Mouse (Mus musculus): ENCODE measurements at regions not wholly inside any gene's neighbourhood (a gene's known extent, or its start where the extent isn't known, plus 50 kb on each side); places are given as distances from the start of the nearest gene placed in this dataset.
A peak's percentile ranks its signal among the peaks of the same experiment; 100 is the strongest.

GRCm38 (mm10) chr8:8871938-8872337 lies 181.6 kb upstream of the Arglu1 start:
- Histone ChIP-seq H3K27ac (replicated peaks) (no peak overlapping the region), H3K27me3 (replicated peaks; ENCODE audit: low read depth, poor library complexity, severe bottlenecking) (peaks cover 39% of the 10 kb centered on the region), H3K36me3 (replicated peaks) (no peaks in the 10 kb centered on the region), H3K4me3 (no peak overlapping the region), H3K4me1 (peaks cover 41% of the 10 kb centered on the region), H3K9me3 (no peaks in the 10 kb centered on the region)
- WGBS = 49% methylated on average over 3 of the region's 3 CpGs
- DNase-seq (ENCODE audit: low spot score) = no peak

- Histone ChIP-seq H3K4me3 (no peak overlapping the region), H3K36me3 (replicated peaks) (no peaks in the 10 kb centered on the region), H3K27me3 (replicated peaks; ENCODE audit: low read depth, poor library complexity, severe bottlenecking) (peaks cover 40% of the 10 kb centered on the region), H3K27ac (replicated peaks) (no peak overlapping the region), H3K4me1 (peaks cover 36% of the 10 kb centered on the region), H3K9me3 (no peaks in the 10 kb centered on the region)
- 58% methylated on average over 8 of the region's 8 CpGs for WGBS
- DNase-seq (ENCODE audit: low spot score) = no peak
Observed at GRCm38 (mm10) chr8:8871039-8871438, 180.7 kb upstream of the Arglu1 start.

DNA sequence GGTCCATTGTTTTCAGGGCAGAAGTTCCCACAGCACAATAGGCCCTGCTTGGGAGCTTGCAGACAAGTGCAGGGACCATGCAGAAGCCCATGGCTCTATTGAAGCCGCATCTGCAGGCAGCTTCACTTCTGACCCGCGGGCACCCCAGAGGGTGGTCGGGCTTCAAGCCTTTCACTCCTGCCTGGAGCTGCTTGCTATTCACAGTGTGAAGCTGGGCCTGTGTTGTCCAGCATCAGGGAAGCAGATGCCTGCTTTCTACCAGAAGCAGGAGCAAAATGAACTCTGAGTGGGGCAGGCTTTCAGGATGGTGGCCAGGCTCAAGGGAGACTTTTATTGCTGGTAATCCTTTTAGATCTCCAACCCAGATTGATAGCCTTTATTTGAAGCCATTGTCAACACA lies 180.2 kb upstream of the Arglu1 start:
- Histone ChIP-seq H3K9me3 (no peaks in the 10 kb centered on the region), H3K4me1 (peaks cover 36% of the 10 kb centered on the region), H3K4me3 (no peak overlapping the region), H3K36me3 (replicated peaks) (no peaks in the 10 kb centered on the region), H3K27ac (replicated peaks) (peak overlapping the region; percentile 59; the same call in 1 of the 2 replicates), H3K27me3 (replicated peaks; ENCODE audit: low read depth, poor library complexity, severe bottlenecking) (peaks cover 40% of the 10 kb centered on the region)
- DNase-seq (ENCODE audit: low spot score) = peak; percentile 53
- 2% methylated on average over 4 of the region's 4 CpGs for WGBS

- Histone ChIP-seq H3K27me3 (replicated peaks; ENCODE audit: low read depth, poor library complexity, severe bottlenecking) (peaks cover 40% of the 10 kb centered on the region), H3K36me3 (replicated peaks) (no peaks in the 10 kb centered on the region), H3K9me3 (no peaks in the 10 kb centered on the region), H3K27ac (replicated peaks) (0 out of 2 replicates have a peak overlapping the region, but pooled peaks have one; percentile 19), H3K4me1 (peaks cover 36% of the 10 kb centered on the region), H3K4me3 (no peak overlapping the region)
- DNase-seq (ENCODE audit: low spot score) = no peak
- 60% methylated on average over 6 of the region's 6 CpGs for WGBS
Observed at GRCm38 (mm10) chr8:8869338-8869737, 179.0 kb upstream of the Arglu1 start.

DNA sequence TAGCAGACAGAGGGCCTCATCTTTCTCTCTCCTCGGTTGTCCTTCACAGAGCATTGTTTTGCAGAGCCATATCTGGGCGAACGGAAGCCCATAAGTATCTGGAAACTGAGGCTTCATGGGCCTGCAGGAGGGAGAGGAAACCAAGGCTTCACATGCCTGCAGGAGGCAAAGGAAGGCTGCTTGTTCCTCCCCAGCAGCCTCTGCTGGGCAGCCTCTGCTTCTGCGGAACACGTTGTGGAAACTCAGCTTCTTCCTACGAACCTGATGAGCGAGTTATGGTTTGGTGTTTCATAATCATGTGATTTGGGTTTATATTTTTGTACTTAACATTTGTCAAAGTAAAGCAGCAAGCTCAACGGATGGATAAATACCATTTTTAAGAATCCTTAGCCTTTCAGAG lies 177.6 kb upstream of the Arglu1 start:
- Histone ChIP-seq H3K27ac (replicated peaks) (no peak overlapping the region), H3K9me3 (no peaks in the 10 kb centered on the region), H3K27me3 (replicated peaks; ENCODE audit: low read depth, poor library complexity, severe bottlenecking) (peaks cover 29% of the 10 kb centered on the region), H3K4me1 (peaks cover 36% of the 10 kb centered on the region), H3K36me3 (replicated peaks) (no peaks in the 10 kb centered on the region), H3K4me3 (no peak overlapping the region)
- WGBS = 68% methylated on average over 8 of the region's 8 CpGs
- DNase-seq (ENCODE audit: low spot score) = no peak

GRCm38 (mm10) chr8:8867126-8867777 lies 176.9 kb upstream of the Arglu1 start:
- no peaks in the 10 kb centered on the region for H3K36me3 ChIP-seq (replicated peaks)
- DNase-seq (ENCODE audit: low spot score) = no peak
- peak overlapping the region; percentile 26; the same call in 1 of the 2 replicates for H3K27ac ChIP-seq (replicated peaks)
- no peak overlapping the region for H3K4me3 ChIP-seq
- 51% methylated on average over 9 of the region's 9 CpGs for WGBS
- peaks cover 36% of the 10 kb centered on the region for H3K4me1 ChIP-seq
- peaks cover 22% of the 10 kb centered on the region for H3K27me3 ChIP-seq (replicated peaks; ENCODE audit: low read depth, poor library complexity, severe bottlenecking)
- no peaks in the 10 kb centered on the region for H3K9me3 ChIP-seq

GRCm38 (mm10) chr8:8862767-8863166 lies 172.4 kb upstream of the Arglu1 start:
- Histone ChIP-seq H3K36me3 (replicated peaks) (no peaks in the 10 kb centered on the region), H3K27me3 (replicated peaks; ENCODE audit: low read depth, poor library complexity, severe bottlenecking) (peaks cover 4% of the 10 kb centered on the region; the same call in 1 of the 2 replicates), H3K4me3 (no peak overlapping the region), H3K4me1 (peaks cover 14% of the 10 kb centered on the region), H3K27ac (replicated peaks) (no peak overlapping the region), H3K9me3 (no peaks in the 10 kb centered on the region)
- 94% methylated on average over 6 of the region's 6 CpGs for WGBS
- no peak for DNase-seq (ENCODE audit: low spot score)

DNA sequence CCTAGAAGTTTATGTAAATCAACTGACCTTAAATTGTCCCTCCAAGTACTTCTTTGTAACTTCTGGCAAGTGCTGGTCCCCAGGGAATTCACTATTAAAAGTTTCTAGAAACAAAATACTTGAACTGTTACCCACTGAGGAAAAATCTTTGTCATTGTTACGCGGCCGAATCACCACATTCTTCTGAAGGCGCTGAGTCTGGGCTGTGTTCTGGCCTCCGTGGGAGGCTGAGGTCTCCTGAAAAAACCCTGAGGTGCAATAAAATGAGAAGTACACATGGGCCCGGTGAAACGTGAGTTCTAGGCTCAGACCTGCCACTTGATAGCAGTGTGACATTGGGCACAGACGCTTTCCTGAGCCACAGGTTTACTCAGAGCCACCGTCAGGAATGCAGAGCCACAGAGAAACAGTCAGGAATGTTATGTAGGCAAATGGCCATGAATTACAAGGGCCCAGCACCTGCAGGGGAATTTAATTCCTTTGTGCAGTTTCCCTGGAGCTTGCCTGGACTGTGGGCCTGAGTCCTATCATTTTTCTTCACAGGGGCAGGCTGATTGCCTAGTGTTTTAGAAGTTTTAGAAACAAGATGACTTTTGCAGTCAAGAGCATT lies 171.1 kb upstream of the Arglu1 start:
- 71% methylated on average over 9 of the region's 9 CpGs for WGBS

DNA sequence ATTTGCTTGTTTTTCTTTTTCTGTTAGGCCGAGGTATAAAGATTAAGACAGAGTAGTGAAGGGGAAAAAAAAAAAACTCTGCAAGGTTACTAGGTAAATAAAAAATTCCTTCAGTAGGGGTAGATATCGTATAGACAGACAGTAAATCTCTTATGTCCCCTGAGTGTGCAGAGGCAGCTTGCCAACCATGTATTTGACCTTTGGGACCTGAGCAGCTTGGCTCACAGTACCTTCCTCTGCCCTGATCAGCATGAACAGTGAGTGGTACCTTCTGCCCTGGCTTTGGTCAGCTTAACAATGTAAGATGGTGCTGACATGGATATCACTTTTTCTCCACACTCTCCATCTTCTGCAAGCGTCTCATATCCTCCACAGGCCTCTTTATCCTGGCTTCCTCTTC lies 168.3 kb upstream of the Arglu1 start:
- 0 out of 2 replicates have a peak, but pooled peaks cover 4% of the 10 kb centered on the region for H3K4me1 ChIP-seq
- H3K4me3 ChIP-seq = no peak overlapping the region
- no peaks in the 10 kb centered on the region for H3K27me3 ChIP-seq (replicated peaks; ENCODE audit: low read depth, poor library complexity, severe bottlenecking)
- no peak overlapping the region for H3K27ac ChIP-seq (replicated peaks)
- 70% methylated on average over 3 of the region's 3 CpGs for WGBS
- no peaks in the 10 kb centered on the region for H3K36me3 ChIP-seq (replicated peaks)
- no peak for DNase-seq (ENCODE audit: low spot score)
- no peaks in the 10 kb centered on the region for H3K9me3 ChIP-seq

More for the DNA sequence above, 171.1 kb upstream of the Arglu1 start:
- DNase-seq (ENCODE audit: low spot score) = no peak
- no peaks in the 10 kb centered on the region for H3K9me3 ChIP-seq
- 0 out of 2 replicates have a peak, but pooled peaks cover 4% of the 10 kb centered on the region for H3K4me1 ChIP-seq
- no peak overlapping the region for H3K4me3 ChIP-seq
- H3K27me3 ChIP-seq (replicated peaks; ENCODE audit: low read depth, poor library complexity, severe bottlenecking) = no peaks in the 10 kb centered on the region
- no peak overlapping the region for H3K27ac ChIP-seq (replicated peaks)
- no peaks in the 10 kb centered on the region for H3K36me3 ChIP-seq (replicated peaks)

GRCm38 (mm10) chr8:8852656-8853366 lies 162.5 kb upstream of the Arglu1 start:
- H3K36me3 ChIP-seq (replicated peaks) = no peaks in the 10 kb centered on the region
- H3K27ac ChIP-seq (replicated peaks) = no peak overlapping the region
- no peaks in the 10 kb centered on the region for H3K9me3 ChIP-seq
- no peak for DNase-seq (ENCODE audit: low spot score)
- H3K27me3 ChIP-seq (replicated peaks; ENCODE audit: low read depth, poor library complexity, severe bottlenecking) = peaks cover 3% of the 10 kb centered on the region; the same call in 1 of the 2 replicates
- 0 out of 2 replicates have a peak, but pooled peaks cover 3% of the 10 kb centered on the region for H3K4me1 ChIP-seq
- no peak overlapping the region for H3K4me3 ChIP-seq
- WGBS = 76% methylated on average over 7 of the region's 7 CpGs

GRCm38 (mm10) chr8:8851271-8851670 lies 160.9 kb upstream of the Arglu1 start:
- Histone ChIP-seq H3K27ac (replicated peaks) (no peak overlapping the region), H3K9me3 (no peaks in the 10 kb centered on the region), H3K4me3 (no peak overlapping the region), H3K27me3 (replicated peaks; ENCODE audit: low read depth, poor library complexity, severe bottlenecking) (peaks cover 3% of the 10 kb centered on the region; the same call in 1 of the 2 replicates), H3K4me1 (0 out of 2 replicates have a peak, but pooled peaks cover 3% of the 10 kb centered on the region), H3K36me3 (replicated peaks) (no peaks in the 10 kb centered on the region)
- WGBS = 85% methylated on average over 4 of the region's 4 CpGs
- DNase-seq (ENCODE audit: low spot score) = no peak

- Histone ChIP-seq H3K27me3 (replicated peaks; ENCODE audit: low read depth, poor library complexity, severe bottlenecking) (peaks cover 3% of the 10 kb centered on the region; the same call in 1 of the 2 replicates), H3K36me3 (replicated peaks) (no peaks in the 10 kb centered on the region), H3K27ac (replicated peaks) (no peak overlapping the region), H3K9me3 (no peaks in the 10 kb centered on the region), H3K4me3 (no peak overlapping the region), H3K4me1 (0 out of 2 replicates have a peak, but pooled peaks cover 3% of the 10 kb centered on the region)
- DNase-seq (ENCODE audit: low spot score) = no peak
- 67% methylated on average over 8 of the region's 8 CpGs for WGBS
Observed at GRCm38 (mm10) chr8:8850766-8851165, 160.4 kb upstream of the Arglu1 start.

All from embryonic facial prominence, embryonic 10.5 days (tissue).